Mouse (Mus musculus) embryonic fibroblast, embryonic 13.5 days (primary cell): ENCODE data around the gene Fbxo2. TPM values are rescaled to one million over a fixed set of nuclear protein-coding genes. Genes with fewer than 3 reads are reported as not detected.
A peak's percentile ranks its signal among the peaks of the same experiment; 100 is the strongest.

Experiments
- H3K27ac ChIP-seq: 2 replicates; pipeline ENCODE4 v1.5.1; 2012; ENCODE audit warnings: low read length, control low read depth, inconsistent platforms; ENCODE audit not compliant: insufficient read depth
- H3K4me1 ChIP-seq: 2 replicates; pipeline ENCODE4 v1.6.1; 2011; ENCODE audit warnings: low read length; ENCODE audit not compliant: control insufficient read depth, insufficient read depth
- H3K4me3 ChIP-seq: 2 replicates; pipeline ENCODE4 v1.5.1; 2011; ENCODE audit warnings: mild to moderate bottlenecking, control low read depth, low read length; ENCODE audit not compliant: insufficient read depth
- CTCF ChIP-seq: IDR thresholded peaks from 2 replicates; pipeline ENCODE4 v1.5.1; 2011; ENCODE audit warnings: mild to moderate bottlenecking, control low read depth, low read length, moderate library complexity, borderline replicate concordance; ENCODE audit not compliant: insufficient read depth
- POLR2A ChIP-seq: IDR thresholded peaks from 2 replicates; pipeline ENCODE4 v1.6.1; 2011; ENCODE audit warnings: low read depth, mild to moderate bottlenecking, control low read depth, low read length, moderate library complexity
- polyA plus RNA-seq: library from polyadenylated mRNA; stranded (reverse); fragments of >200 nt; gene quantifications from 2 replicates; pipeline ENCODE4 v1.2.4, GENCODE M21; 2011; ENCODE audit warnings: low read depth; ENCODE audit not compliant: missing spikeins, insufficient read length

Gene Fbxo2
- polyA plus RNA-seq, 1 experiment, result 4.0 TPM

- peak; percentile 85; the same call in 1 of the 2 replicates for TF ChIP-seq CTCF
- peak; percentile 71 for TF ChIP-seq POLR2A
- Histone ChIP-seq H3K27ac (0 out of 2 replicates have a peak overlapping the region, but pooled peaks have one; percentile 21), H3K4me1 (no peaks in the 10 kb centered on the region), H3K4me3 (peak overlapping the region; percentile 80)
Measured at GRCm38 (mm10) chr4:148140098-148141011, 20.1 kb upstream of the Fbxo2 start.

GRCm38 (mm10) chr4:148143721-148144120, 16.7 kb upstream of the Fbxo2 start:
- Histone ChIP-seq H3K27ac (no peak overlapping the region), H3K4me3 (no peak overlapping the region), H3K4me1 (no peaks in the 10 kb centered on the region)
- TF ChIP-seq CTCF (no peak), POLR2A (0 out of 2 replicates have a peak, but pooled peaks have one; percentile 21)

GRCm38 (mm10) chr4:148147714-148148113, 12.7 kb upstream of the Fbxo2 start:
- TF ChIP-seq POLR2A (no peak), CTCF (no peak)
- no peak overlapping the region for H3K27ac ChIP-seq

GRCm38 (mm10) chr4:148149540-148149939, 10.9 kb upstream of the Fbxo2 start:
- Histone ChIP-seq H3K4me3 (no peak overlapping the region), H3K4me1 (peaks cover 3% of the 10 kb centered on the region; the same call in 1 of the 2 replicates), H3K27ac (peak overlapping the region; percentile 45; the same call in 1 of the 2 replicates)
- TF ChIP-seq CTCF (no peak), POLR2A (no peak)

More at GRCm38 (mm10) chr4:148147714-148148113, 12.7 kb upstream of the Fbxo2 start:
- Histone ChIP-seq H3K4me3 (no peak overlapping the region), H3K4me1 (peaks cover 3% of the 10 kb centered on the region; the same call in 1 of the 2 replicates)

GRCm38 (mm10) chr4:148150242-148150641, 10.2 kb upstream of the Fbxo2 start:
- peaks cover 3% of the 10 kb centered on the region; the same call in 1 of the 2 replicates for H3K4me1 ChIP-seq
- H3K27ac ChIP-seq, result peak overlapping the region; percentile 78
- no peak overlapping the region for H3K4me3 ChIP-seq
- TF ChIP-seq CTCF, result no peak
- no peak for TF ChIP-seq POLR2A

GRCm38 (mm10) chr4:148150953-148151266, 9.5 kb upstream of the Fbxo2 start:
- Histone ChIP-seq H3K4me1 (peaks cover 3% of the 10 kb centered on the region; the same call in 1 of the 2 replicates), H3K27ac (peak overlapping the region; percentile 78), H3K4me3 (no peak overlapping the region)
- no peak for TF ChIP-seq CTCF
- no peak for TF ChIP-seq POLR2A

GRCm38 (mm10) chr4:148151267-148152168, 8.9 kb upstream of the Fbxo2 start, which contains the start of gene Fbxo6:
TSS of gene Fbxo6 (minus strand) at chr4:148152140.
- TF ChIP-seq CTCF (peak; percentile 40; the same call in 1 of the 2 replicates), POLR2A (peak; percentile 46)

GRCm38 (mm10) chr4:148152547-148152946, 7.9 kb upstream of the Fbxo2 start:
- no peak overlapping the region for H3K4me3 ChIP-seq
- H3K4me1 ChIP-seq, result peaks cover 3% of the 10 kb centered on the region; the same call in 1 of the 2 replicates
- no peak overlapping the region for H3K27ac ChIP-seq
- TF ChIP-seq POLR2A (0 out of 2 replicates have a peak, but pooled peaks have one; percentile 8), CTCF (no peak)

More at GRCm38 (mm10) chr4:148151267-148152168, 8.9 kb upstream of the Fbxo2 start, which contains the start of gene Fbxo6:
- peak within 1 kb of the TSS; percentile 47 for H3K4me3 ChIP-seq
- H3K27ac ChIP-seq, result peak within 1 kb of the TSS; percentile 78
- peaks cover 3% of the 10 kb centered on the region; the same call in 1 of the 2 replicates for H3K4me1 ChIP-seq

- no peak overlapping the region for H3K27ac ChIP-seq
- H3K4me3 ChIP-seq, result no peak overlapping the region
- no peak for TF ChIP-seq POLR2A
- no peak for TF ChIP-seq CTCF
- H3K4me1 ChIP-seq, result peaks cover 3% of the 10 kb centered on the region; the same call in 1 of the 2 replicates
Measured at GRCm38 (mm10) chr4:148154006-148154405, 6.4 kb upstream of the Fbxo2 start.
